Mouse (Mus musculus): ENCODE results near the gene Epsti1.

DNA sequence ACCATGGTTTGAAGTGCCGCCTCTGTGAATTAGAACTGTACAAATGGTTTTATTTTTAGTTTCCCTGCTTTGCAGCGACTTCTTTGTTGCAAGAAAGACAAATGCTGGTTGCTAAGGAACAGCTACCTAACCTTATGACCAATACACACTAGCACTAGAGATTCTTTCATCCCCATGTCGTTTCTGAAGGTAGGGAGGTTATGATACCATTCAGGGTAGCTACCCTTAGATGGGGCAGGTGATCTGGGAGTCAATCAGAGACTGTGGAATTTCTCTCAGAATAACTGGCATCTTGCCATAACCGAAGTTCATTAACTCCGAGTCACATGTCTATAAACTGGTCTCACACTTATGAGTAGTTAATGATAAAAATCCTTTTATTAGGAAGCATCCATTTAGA, 1.4 kb downstream of the Epsti1 start:
- no peak for TF ChIP-seq POLR2A (IDR thresholded peaks at IDR 0.05; ENCODE audit: insufficient read depth, low read depth, low read length)
- no peak for TF ChIP-seq EP300 (IDR thresholded peaks at IDR 0.05; ENCODE audit: insufficient read depth, low read depth, low read length)
- TF ChIP-seq CTCF (IDR thresholded peaks at IDR 0.05), result no peak
